Mouse (Mus musculus) mature B cell (primary cell): ENCODE measurements around the gene Plxnb1.

Experiments used
- in situ Hi-C: fragments of 300-500 bp; cut with MboI; formaldehyde crosslinking; loops from 2 replicates; pipeline ENCODE4 v1.14.3; 2019

Gene Plxnb1

GRCm38 (mm10) chr9:109095137-109095982, at the start of gene Plxnb1:
TSS of gene Plxnb1 (plus strand) at chr9:109095389.
- in situ Hi-C loops, result no loop called here

- in situ Hi-C loops, result no loop called here
Observed at GRCm38 (mm10) chr9:109046306-109046705, 48.9 kb upstream of the Plxnb1 start.

- in situ Hi-C loops, result no loop called here
Observed at GRCm38 (mm10) chr9:109049316-109049715, 45.9 kb upstream of the Plxnb1 start.

GRCm38 (mm10) chr9:109049996-109050673, 45.1 kb upstream of the Plxnb1 start:
- in situ Hi-C loops, result no loop called here

GRCm38 (mm10) chr9:109050674-109050997, 44.6 kb upstream of the Plxnb1 start:
- in situ Hi-C loops, result no loop called here

GRCm38 (mm10) chr9:109051011-109051501, 44.1 kb upstream of the Plxnb1 start:
- in situ Hi-C loops, result no loop called here

- in situ Hi-C loops, result no loop called here
Observed at GRCm38 (mm10) chr9:109051651-109052489, 43.3 kb upstream of the Plxnb1 start.

GRCm38 (mm10) chr9:109052490-109053260, 42.5 kb upstream of the Plxnb1 start:
- in situ Hi-C loops, result no loop called here

- in situ Hi-C loops, result no loop called here
Observed at GRCm38 (mm10) chr9:109053366-109053765, 41.8 kb upstream of the Plxnb1 start.

- in situ Hi-C loops, result no loop called here
Observed at GRCm38 (mm10) chr9:109053851-109054250, 41.3 kb upstream of the Plxnb1 start.

GRCm38 (mm10) chr9:109054712-109055111, 40.5 kb upstream of the Plxnb1 start:
- in situ Hi-C loops, result no loop called here

GRCm38 (mm10) chr9:109055271-109056030, 39.7 kb upstream of the Plxnb1 start:
- in situ Hi-C loops, result no loop called here

- in situ Hi-C loops, result no loop called here
Observed at GRCm38 (mm10) chr9:109056081-109056690, 39.0 kb upstream of the Plxnb1 start.

GRCm38 (mm10) chr9:109056916-109057315, 38.3 kb upstream of the Plxnb1 start:
- in situ Hi-C loops, result no loop called here

- in situ Hi-C loops, result no loop called here
Observed at GRCm38 (mm10) chr9:109057543-109057942, 37.6 kb upstream of the Plxnb1 start.

GRCm38 (mm10) chr9:109058006-109058765, 37.0 kb upstream of the Plxnb1 start:
- in situ Hi-C loops, result no loop called here

- in situ Hi-C loops, result no loop called here
Observed at GRCm38 (mm10) chr9:109059136-109059903, 35.9 kb upstream of the Plxnb1 start, which contains the start of gene Trex1. TSS of gene Trex1 (minus strand) at chr9:109059734.

GRCm38 (mm10) chr9:109060184-109060897, 34.8 kb upstream of the Plxnb1 start:
- in situ Hi-C loops, result loop anchor here (10.0 kb wide), 1 partner anchor 56 kb away; no protein-coding TSS in a partner anchor
